Mouse (Mus musculus) lung, adult 2 months (tissue): ENCODE data around the gene Ccdc6. TPM values are rescaled to one million over a fixed set of nuclear protein-coding genes. Genes with fewer than 3 reads are reported as not detected.

Experiments
- DNase-seq: peaks from one replicate; pipeline ENCODE4 v3.0.0; 2022
- H3K4me1 ChIP-seq: fragments of 200-500 bp; 2 replicates; pipeline ENCODE4 v1.6.1; 2011; ENCODE audit warnings: low read length; ENCODE audit not compliant: control insufficient read depth, insufficient read depth
- H3K4me3 ChIP-seq: fragments of 200-500 bp; replicated peaks from 2 replicates; pipeline ENCODE3; 2011; ENCODE audit warnings: low read depth, mild to moderate bottlenecking, control low read depth, low read length; ENCODE audit errors: extremely low read depth
- CTCF ChIP-seq: fragments of 200-500 bp; IDR thresholded peaks from 2 replicates; pipeline ENCODE4 v1.5.1; 2011; ENCODE audit warnings: mild to moderate bottlenecking, low read length, control low read depth; ENCODE audit not compliant: insufficient read depth
- POLR2A ChIP-seq: fragments of 200-500 bp; IDR thresholded peaks from 2 replicates; pipeline ENCODE4 v1.6.1; 2011; ENCODE audit warnings: low read depth, mild to moderate bottlenecking, control low read depth, low read length, borderline replicate concordance; ENCODE audit errors: extremely low read depth
- WGBS: fragments of 180-500 bp; shearing (Covaris S2); methylation state at CpG from one replicate; pipeline ENCODE4 v1.1.7; 2018; 5-methylcytosine and 5-hydroxymethylcytosine counted together
- polyA plus RNA-seq: library from polyadenylated mRNA; depleted of rRNA; stranded (reverse); fragments of >200 nt; gene quantifications from 2 replicates; pipeline ENCODE4 v1.2.3, GENCODE M21; 2012

Gene Ccdc6
- polyA plus RNA-seq, 1 experiment: 22.2 TPM

GRCm38 (mm10) chr10:70067169-70068115 is 29.5 kb upstream of the Ccdc6 start:
- Histone ChIP-seq H3K4me3 (no peak overlapping the region), H3K4me1 (no peaks in the 10 kb centered on the region)
- DNase-seq: no peak
- 42% methylated on average over 6 of the region's 6 CpGs for WGBS
- no peak for TF ChIP-seq CTCF
- TF ChIP-seq POLR2A: no peak

GRCm38 (mm10) chr10:70069321-70069720 is 27.6 kb upstream of the Ccdc6 start:
- WGBS: 56% methylated on average over 6 of the region's 6 CpGs
- TF ChIP-seq POLR2A (no peak), CTCF (no peak)
- no peak for DNase-seq
- H3K4me1 ChIP-seq: no peaks in the 10 kb centered on the region
- H3K4me3 ChIP-seq: no peak overlapping the region

GRCm38 (mm10) chr10:70071334-70071733 is 25.6 kb upstream of the Ccdc6 start:
- Histone ChIP-seq H3K4me3 (no peak overlapping the region), H3K4me1 (no peaks in the 10 kb centered on the region)
- WGBS: 82% methylated on average over 4 of the region's 4 CpGs
- no peak for TF ChIP-seq POLR2A
- no peak for TF ChIP-seq CTCF
- no peak for DNase-seq

GRCm38 (mm10) chr10:70077452-70077851 is 19.5 kb upstream of the Ccdc6 start:
- Histone ChIP-seq H3K4me3 (no peak overlapping the region), H3K4me1 (no peaks in the 10 kb centered on the region; the same call in 1 of the 2 replicates)
- DNase-seq: no peak
- TF ChIP-seq POLR2A: no peak
- TF ChIP-seq CTCF: no peak
- WGBS: 71% methylated on average over 4 of the region's 4 CpGs

- DNase-seq: no peak
- WGBS: 36% methylated on average over 8 of the region's 8 CpGs
- Histone ChIP-seq H3K4me1 (no peaks in the 10 kb centered on the region; the same call in 1 of the 2 replicates), H3K4me3 (no peak overlapping the region)
- no peak for TF ChIP-seq POLR2A
- no peak for TF ChIP-seq CTCF
Measured at GRCm38 (mm10) chr10:70080908-70081307, 16.0 kb upstream of the Ccdc6 start.

- TF ChIP-seq CTCF: no peak
- TF ChIP-seq POLR2A: no peak
- H3K4me1 ChIP-seq: no peaks in the 10 kb centered on the region; the same call in 1 of the 2 replicates
- no peak overlapping the region for H3K4me3 ChIP-seq
- no peak for DNase-seq
- 39% methylated on average over 19 of the region's 19 CpGs for WGBS
Measured at GRCm38 (mm10) chr10:70081564-70082175, 15.3 kb upstream of the Ccdc6 start.

- Histone ChIP-seq H3K4me1 (no peaks in the 10 kb centered on the region; the same call in 1 of the 2 replicates), H3K4me3 (no peak overlapping the region)
- 88% methylated on average over 5 of the region's 5 CpGs for WGBS
- DNase-seq: no peak
- TF ChIP-seq CTCF (no peak), POLR2A (no peak)
Measured at GRCm38 (mm10) chr10:70083241-70083640, 13.7 kb upstream of the Ccdc6 start.

- Histone ChIP-seq H3K4me3 (no peak overlapping the region), H3K4me1 (no peaks in the 10 kb centered on the region; the same call in 1 of the 2 replicates)
- WGBS: 35% methylated on average over 12 of the region's 12 CpGs
- DNase-seq: no peak
- TF ChIP-seq CTCF (no peak), POLR2A (no peak)
Measured at GRCm38 (mm10) chr10:70085256-70085961, 11.5 kb upstream of the Ccdc6 start.

GRCm38 (mm10) chr10:70088788-70089187 is 8.1 kb upstream of the Ccdc6 start:
- DNase-seq: no peak
- WGBS: 78% methylated on average over 5 of the region's 5 CpGs
- Histone ChIP-seq H3K4me1 (no peaks in the 10 kb centered on the region), H3K4me3 (no peak overlapping the region)
- no peak for TF ChIP-seq POLR2A
- TF ChIP-seq CTCF: no peak
